Mouse (Mus musculus): ENCODE measurements around the gene Hhipl1. TPM values are rescaled to one million over a fixed set of nuclear protein-coding genes. Genes with fewer than 3 reads are reported as not detected.
A peak's percentile ranks its signal among the peaks of the same experiment; 100 is the strongest.

Gene Hhipl1
- total and polyA plus RNA-seq, 3 experiments, result not detected

GRCm38 (mm10) chr12:108307553-108307952, 1.5 kb downstream of the Hhipl1 start:
- H3K9ac ChIP-seq (ENCODE audit: control insufficient read depth, low read depth, low read length, poor library complexity, severe bottlenecking), result no peak overlapping the region
- no peaks in the 10 kb centered on the region for H3K27me3 ChIP-seq (ENCODE audit: control insufficient read depth in 1 of 2, insufficient read depth in 2 of 2, low read length in 2 of 2)
- no peaks in the 10 kb centered on the region for H3K9me3 ChIP-seq (replicated peaks; ENCODE audit: insufficient read depth, low read length)
- H3K27ac ChIP-seq (ENCODE audit: control insufficient read depth, low read depth, low read length), result no peak overlapping the region
- H3K4me3 ChIP-seq (ENCODE audit: control insufficient read depth in 1 of 2, insufficient read depth in 1 of 2, low read depth in 2 of 2, low read length in 2 of 2), result no peak overlapping the region
- no peaks in the 10 kb centered on the region for H3K36me3 ChIP-seq (ENCODE audit: control insufficient read depth in 1 of 2, insufficient read depth in 2 of 2, low read length in 2 of 2)
- no peaks in the 10 kb centered on the region for H3K79me2 ChIP-seq (ENCODE audit: control insufficient read depth, insufficient read depth, low read length, poor library complexity)
- H3K4me1 ChIP-seq (ENCODE audit: control insufficient read depth in 1 of 2, insufficient read depth in 2 of 2, low read length in 2 of 2), result no peaks in the 10 kb centered on the region
- DNase-seq (ENCODE audit: low read depth, low spot score), result no peak
- TF ChIP-seq CTCF (IDR thresholded peaks at IDR 0.05 in 2 of 3, conservative IDR thresholded peaks at IDR 0.05 in 1 of 3; ENCODE audit: control insufficient read depth in 1 of 3, insufficient read depth in 1 of 3, low read depth in 2 of 3, low read length in 3 of 3, poor library complexity in 1 of 3, severe bottlenecking in 1 of 3) (peak in 1 of 3 experiments; percentile 7; a peak in 2 of 6 replicates), USF2 (IDR thresholded peaks at IDR 0.05; ENCODE audit: borderline replicate concordance in 1 of 2, insufficient read depth in 1 of 2, low read depth in 1 of 2, low read length in 2 of 2) (no peak), MXI1 (IDR thresholded peaks at IDR 0.05; ENCODE audit: low read depth, low read length) (no peak), UBTF (IDR thresholded peaks at IDR 0.05; ENCODE audit: borderline replicate concordance, insufficient read depth, low read depth, low read length) (no peak)

- Histone ChIP-seq H3K36me3 (ENCODE audit: control insufficient read depth in 1 of 2, insufficient read depth in 2 of 2, low read length in 2 of 2) (no peaks in the 10 kb centered on the region), H3K79me2 (ENCODE audit: control insufficient read depth, insufficient read depth, low read length, poor library complexity) (no peaks in the 10 kb centered on the region), H3K9me3 (replicated peaks; ENCODE audit: insufficient read depth, low read length) (no peaks in the 10 kb centered on the region), H3K27ac (ENCODE audit: control insufficient read depth, low read depth, low read length) (no peak overlapping the region), H3K9ac (ENCODE audit: control insufficient read depth, low read depth, low read length, poor library complexity, severe bottlenecking) (no peak overlapping the region), H3K4me3 (ENCODE audit: control insufficient read depth in 1 of 2, insufficient read depth in 1 of 2, low read depth in 2 of 2, low read length in 2 of 2) (no peak overlapping the region), H3K4me1 (ENCODE audit: control insufficient read depth in 1 of 2, insufficient read depth in 2 of 2, low read length in 2 of 2) (no peaks in the 10 kb centered on the region), H3K27me3 (ENCODE audit: control insufficient read depth in 1 of 2, insufficient read depth in 2 of 2, low read length in 2 of 2) (no peaks in the 10 kb centered on the region)
- no peak for TF ChIP-seq MAFK (IDR thresholded peaks at IDR 0.05; ENCODE audit: borderline replicate concordance, low read depth, low read length)
- no peak for TF ChIP-seq SMC3 (IDR thresholded peaks at IDR 0.05; ENCODE audit: low read depth, low read length)
- TF ChIP-seq ELF1 (IDR thresholded peaks at IDR 0.05; ENCODE audit: low read depth, low read length), result no peak
- TF ChIP-seq CHD2 (IDR thresholded peaks at IDR 0.05; ENCODE audit: low read length), result no peak
- TF ChIP-seq RAD21 (IDR thresholded peaks at IDR 0.05; ENCODE audit: low read depth, low read length), result no peak
- TF ChIP-seq TBP (IDR thresholded peaks at IDR 0.05; ENCODE audit: low read depth, low read length), result no peak
- TF ChIP-seq USF2 (IDR thresholded peaks at IDR 0.05; ENCODE audit: borderline replicate concordance in 1 of 2, insufficient read depth in 1 of 2, low read depth in 1 of 2, low read length in 2 of 2), result no peak
- no peak for TF ChIP-seq BHLHE40 (IDR thresholded peaks at IDR 0.05; ENCODE audit: borderline replicate concordance, low read depth, low read length)
- no peak for TF ChIP-seq GABPA (IDR thresholded peaks at IDR 0.05; ENCODE audit: low read depth, low read length)
- TF ChIP-seq E2F4 (IDR thresholded peaks at IDR 0.05; ENCODE audit: borderline replicate concordance, low read depth, low read length), result no peak
- no peak for TF ChIP-seq TCF12 (IDR thresholded peaks at IDR 0.05; ENCODE audit: low read depth, low read length)
- TF ChIP-seq POLR2AphosphoS2 (IDR thresholded peaks at IDR 0.05; ENCODE audit: low read length), result no peak
- no peak for TF ChIP-seq MAZ (IDR thresholded peaks at IDR 0.05; ENCODE audit: low read depth, low read length)
- no peak for TF ChIP-seq POLR2AphosphoS5 (IDR thresholded peaks at IDR 0.05; ENCODE audit: borderline replicate concordance, low read depth, low read length)
- DNase-seq (ENCODE audit: low read depth, low spot score), result no peak
Observed at GRCm38 (mm10) chr12:108308363-108308856, 2.3 kb downstream of the Hhipl1 start.

All from MEL (cell line).